Mouse (Mus musculus): ENCODE results near the gene Rps19bp1. TPM values are rescaled to one million over a fixed set of nuclear protein-coding genes. Genes with fewer than 3 reads are reported as not detected.

Rps19bp1 gene
- total RNA-seq, 2 experiments from 2014 or later = 33.0 to 37.6 TPM

GRCm38 (mm10) chr15:80256656-80257601 lies 7.2 kb downstream of the Rps19bp1 start:
- peak; percentile 14 for DNase-seq

- DNase-seq = peak; percentile 28
Measured at GRCm38 (mm10) chr15:80256242-80256641, 7.9 kb downstream of the Rps19bp1 start.

GRCm38 (mm10) chr15:80255646-80256121 lies 8.4 kb downstream of the Rps19bp1 start:
- peak; percentile 92 for DNase-seq

- DNase-seq = peak; percentile 97
Measured at GRCm38 (mm10) chr15:80254847-80255645, 9.1 kb downstream of the Rps19bp1 start, which contains the start of gene Atf4. Gene Atf4 (plus strand): TSS chr15:80255184.

GRCm38 (mm10) chr15:80254207-80254606 lies 9.9 kb downstream of the Rps19bp1 start:
- peak; percentile 79 for DNase-seq

GRCm38 (mm10) chr15:80253530-80253929 lies 10.6 kb downstream of the Rps19bp1 start:
- DNase-seq = peak; percentile 9

GRCm38 (mm10) chr15:80250586-80250985 lies 13.5 kb downstream of the Rps19bp1 start:
- DNase-seq = no peak

- peak; percentile 14 for DNase-seq
Measured at GRCm38 (mm10) chr15:80249672-80250071, 14.4 kb downstream of the Rps19bp1 start.

- no peak for DNase-seq
Measured at GRCm38 (mm10) chr15:80248596-80248995, 15.5 kb downstream of the Rps19bp1 start.

- no peak for DNase-seq
Measured at GRCm38 (mm10) chr15:80248135-80248534, 16.0 kb downstream of the Rps19bp1 start.

GRCm38 (mm10) chr15:80235535-80235934 lies 28.6 kb downstream of the Rps19bp1 start, which contains the start of gene AC140267.1:
Gene AC140267.1 (plus strand): TSS chr15:80235835.
- no peak for DNase-seq

- peak; percentile 99 for DNase-seq
Measured at GRCm38 (mm10) chr15:80233733-80234509, 30.2 kb downstream of the Rps19bp1 start, which contains the start of gene Mief1. Gene Mief1 (plus strand): TSS chr15:80234018.

GRCm38 (mm10) chr15:80233053-80233452 lies 31.1 kb downstream of the Rps19bp1 start:
- DNase-seq = no peak

- no peak for DNase-seq
Measured at GRCm38 (mm10) chr15:80232331-80232730, 31.8 kb downstream of the Rps19bp1 start.

- DNase-seq = no peak
Measured at GRCm38 (mm10) chr15:80228071-80228800, 35.9 kb downstream of the Rps19bp1 start.

- peak; percentile 79 for DNase-seq
Measured at GRCm38 (mm10) chr15:80225796-80226195, 38.3 kb downstream of the Rps19bp1 start.

- peak; percentile 92 for DNase-seq
Measured at GRCm38 (mm10) chr15:80225208-80225607, 38.9 kb downstream of the Rps19bp1 start.

GRCm38 (mm10) chr15:80223751-80224150 lies 40.4 kb downstream of the Rps19bp1 start:
- DNase-seq = no peak

GRCm38 (mm10) chr15:80221031-80221430 lies 43.1 kb downstream of the Rps19bp1 start:
- DNase-seq = no peak

GRCm38 (mm10) chr15:80219705-80220657 lies 44.1 kb downstream of the Rps19bp1 start:
- no peak for DNase-seq
